Mouse (Mus musculus) liver, adult 2 months (tissue): ENCODE measurements around the gene Galr3.

Experiments
- CTCF ChIP-seq: fragments of 200-500 bp; IDR thresholded peaks from 2 replicates; pipeline ENCODE4 v1.5.1; 2011; ENCODE audit warnings: low read depth, low read length, control low read depth
- POLR2A ChIP-seq: fragments of 200-500 bp; IDR thresholded peaks from 2 replicates; pipeline ENCODE4 v1.6.1; 2011; ENCODE audit warnings: low read length, control low read depth; ENCODE audit not compliant: insufficient read depth; ENCODE audit errors: extremely low read depth

GRCm38 (mm10) chr15:79025687-79026308 is 15.9 kb upstream of the Galr3 start:
- TF ChIP-seq CTCF (no peak), POLR2A (0 out of 2 replicates have a peak, but pooled peaks have one; percentile 21)
